Mouse (Mus musculus): ENCODE results near the gene Tmem125. TPM values are rescaled to one million over a fixed set of nuclear protein-coding genes. Genes with fewer than 3 reads are reported as not detected.
"Not testable (repeated sequence)": the region's sequence is repeated elsewhere in the genome, so short reads cannot be mapped to it uniquely, and the experiment has no call there.

The Tmem125 gene
- total RNA-seq, 1 experiment = 12.0 TPM

- no peak for DNase-seq (ENCODE audit: low read depth, low spot score)
- H3K4me1 ChIP-seq (ENCODE audit: control insufficient read depth in 2 of 2, insufficient read depth in 2 of 2, low read length in 2 of 2, poor library complexity in 1 of 2) = peaks cover 5 to 22% of the 10 kb centered on the region in 2 experiments; a peak in 1 of 4 replicates
Measured at GRCm38 (mm10) chr4:118516699-118517496, 26.9 kb downstream of the Tmem125 start.

GRCm38 (mm10) chr4:118509050-118509449, 34.8 kb downstream of the Tmem125 start:
- H3K9ac ChIP-seq (ENCODE audit: insufficient read depth, low read depth, low read length, poor library complexity, severe bottlenecking) = peak overlapping the region; percentile 31; the same call in 1 of the 2 replicates
- TF ChIP-seq MAFK (IDR thresholded peaks at IDR 0.05; ENCODE audit: insufficient read depth, low read depth, low read length) (no peak), ZNF384 (IDR thresholded peaks at IDR 0.05; ENCODE audit: low read depth, low read length) (no peak), HCFC1 (IDR thresholded peaks at IDR 0.05; ENCODE audit: borderline replicate concordance, insufficient read depth, low read length) (no peak), ZC3H11A (IDR thresholded peaks at IDR 0.05; ENCODE audit: borderline replicate concordance, low read depth, low read length) (no peak), CHD2 (IDR thresholded peaks at IDR 0.05; ENCODE audit: low read depth, low read length) (no peak)
- in situ Hi-C loops (cut with MboI; ENCODE audit: low sequenced_read_pairs in 2 of 2, unreplicated experiment in 2 of 2) = no loop called here
- H3K4me3 ChIP-seq (ENCODE audit: insufficient read depth in 1 of 2, low read depth in 1 of 2, low read length in 2 of 2, poor library complexity in 1 of 2, severe bottlenecking in 1 of 2) = no peak overlapping the region
- no peak for DNase-seq (ENCODE audit: low read depth, low spot score)
- H3K36me3 ChIP-seq (ENCODE audit: control insufficient read depth, insufficient read depth, low read length, poor library complexity, severe bottlenecking) = no peaks in the 10 kb centered on the region
- H3K4me1 ChIP-seq (ENCODE audit: control insufficient read depth in 2 of 2, insufficient read depth in 2 of 2, low read length in 2 of 2, poor library complexity in 1 of 2) = peaks cover 0 to 8% of the 10 kb centered on the region in 2 experiments; a peak in 2 of 4 replicates
- no peak overlapping the region for H3K27ac ChIP-seq (ENCODE audit: insufficient read depth, low read depth, low read length, poor library complexity, severe bottlenecking)
- H3K9me3 ChIP-seq (ENCODE audit: control insufficient read depth, insufficient read depth, low read depth, low read length) = no peaks in the 10 kb centered on the region

More at GRCm38 (mm10) chr4:118516699-118517496, 26.9 kb downstream of the Tmem125 start:
- no peaks in the 10 kb centered on the region for H3K36me3 ChIP-seq (ENCODE audit: control insufficient read depth, insufficient read depth, low read length, poor library complexity, severe bottlenecking)
- TF ChIP-seq CHD2 (IDR thresholded peaks at IDR 0.05; ENCODE audit: low read depth, low read length) = no peak
- TF ChIP-seq ZNF384 (IDR thresholded peaks at IDR 0.05; ENCODE audit: low read depth, low read length) = no peak
- TF ChIP-seq HCFC1 (IDR thresholded peaks at IDR 0.05; ENCODE audit: borderline replicate concordance, insufficient read depth, low read length) = no peak
- no peak for TF ChIP-seq ZC3H11A (IDR thresholded peaks at IDR 0.05; ENCODE audit: borderline replicate concordance, low read depth, low read length)
- no peak for TF ChIP-seq MAFK (IDR thresholded peaks at IDR 0.05; ENCODE audit: insufficient read depth, low read depth, low read length)
- in situ Hi-C loops (cut with MboI; ENCODE audit: low sequenced_read_pairs in 2 of 2, unreplicated experiment in 2 of 2) = no loop called here
- peak overlapping the region; percentile 57 for H3K27ac ChIP-seq (ENCODE audit: insufficient read depth, low read depth, low read length, poor library complexity, severe bottlenecking)
- H3K9me3 ChIP-seq (ENCODE audit: control insufficient read depth, insufficient read depth, low read depth, low read length) = no peaks in the 10 kb centered on the region
- H3K4me3 ChIP-seq (ENCODE audit: insufficient read depth in 1 of 2, low read depth in 1 of 2, low read length in 2 of 2, poor library complexity in 1 of 2, severe bottlenecking in 1 of 2) = peak overlapping the region; percentile 27 to 44; a peak in 3 of 4 replicates
- no peak overlapping the region for H3K9ac ChIP-seq (ENCODE audit: insufficient read depth, low read depth, low read length, poor library complexity, severe bottlenecking)

- H3K36me3 ChIP-seq (ENCODE audit: control insufficient read depth, insufficient read depth, low read length, poor library complexity, severe bottlenecking); H3K9ac ChIP-seq (ENCODE audit: insufficient read depth, low read depth, low read length, poor library complexity, severe bottlenecking); H3K4me3 ChIP-seq (ENCODE audit: insufficient read depth in 1 of 2, low read depth in 1 of 2, low read length in 2 of 2, poor library complexity in 1 of 2, severe bottlenecking in 1 of 2); H3K4me1 ChIP-seq (ENCODE audit: control insufficient read depth in 2 of 2, insufficient read depth in 2 of 2, low read length in 2 of 2, poor library complexity in 1 of 2); in situ Hi-C loops (cut with MboI; ENCODE audit: low sequenced_read_pairs in 2 of 2, unreplicated experiment in 2 of 2); H3K9me3 ChIP-seq (ENCODE audit: control insufficient read depth, insufficient read depth, low read depth, low read length); DNase-seq (ENCODE audit: low read depth, low spot score); H3K27ac ChIP-seq (ENCODE audit: insufficient read depth, low read depth, low read length, poor library complexity, severe bottlenecking): not testable (repeated sequence)
Measured at GRCm38 (mm10) chr4:118507171-118507570, 36.7 kb downstream of the Tmem125 start.

- no peaks in the 10 kb centered on the region for H3K36me3 ChIP-seq (ENCODE audit: control insufficient read depth, insufficient read depth, low read length, poor library complexity, severe bottlenecking)
- no peak overlapping the region for H3K4me3 ChIP-seq (ENCODE audit: insufficient read depth in 1 of 2, low read depth in 1 of 2, low read length in 2 of 2, poor library complexity in 1 of 2, severe bottlenecking in 1 of 2)
- H3K27ac ChIP-seq (ENCODE audit: insufficient read depth, low read depth, low read length, poor library complexity, severe bottlenecking) = no peak overlapping the region
- H3K9me3 ChIP-seq (ENCODE audit: control insufficient read depth, insufficient read depth, low read depth, low read length) = no peaks in the 10 kb centered on the region
- TF ChIP-seq ZC3H11A (IDR thresholded peaks at IDR 0.05; ENCODE audit: borderline replicate concordance, low read depth, low read length) (no peak), MAFK (IDR thresholded peaks at IDR 0.05; ENCODE audit: insufficient read depth, low read depth, low read length) (no peak), HCFC1 (IDR thresholded peaks at IDR 0.05; ENCODE audit: borderline replicate concordance, insufficient read depth, low read length) (no peak)
- no peak overlapping the region for H3K9ac ChIP-seq (ENCODE audit: insufficient read depth, low read depth, low read length, poor library complexity, severe bottlenecking)
- in situ Hi-C loops (cut with MboI; ENCODE audit: low sequenced_read_pairs in 2 of 2, unreplicated experiment in 2 of 2) = no loop called here
- no peak for DNase-seq (ENCODE audit: low read depth, low spot score)
- H3K4me1 ChIP-seq (ENCODE audit: control insufficient read depth in 2 of 2, insufficient read depth in 2 of 2, low read length in 2 of 2, poor library complexity in 1 of 2) = peaks cover under 1 to 4% of the 10 kb centered on the region in 2 experiments; a peak in 2 of 4 replicates
Measured at GRCm38 (mm10) chr4:118505551-118505950, 38.3 kb downstream of the Tmem125 start.
